Mouse (Mus musculus) hindbrain, postnatal 0 days (tissue): ENCODE measurements around the gene Igf2bp2. TPM values are rescaled to one million over a fixed set of nuclear protein-coding genes. Genes with fewer than 3 reads are reported as not detected.
A peak's percentile ranks its signal among the peaks of the same experiment; 100 is the strongest.

Experiments
- ATAC-seq: fragments of 200-750 bp; cut with Nextera tagmentation; 2 replicates; pipeline ENCODE4 v1.8.0; 2017; ENCODE audit warnings: mild to moderate bottlenecking, moderate TSS enrichment, moderate library complexity
- DNase-seq: peaks from one replicate; pipeline ENCODE4 v3.0.0-alpha.2; 2015; ENCODE audit warnings: low spot score
- H3K27ac ChIP-seq: fragments of 300-500 bp; sonication (generic); 2 replicates; pipeline ENCODE4 v1.5.1; 2014; ENCODE audit warnings: mild to moderate bottlenecking
- H3K27me3 ChIP-seq: fragments of 300-500 bp; sonication (generic); 2 replicates; pipeline ENCODE4 v1.6.1; 2014; ENCODE audit warnings: low read length, mixed read lengths; ENCODE audit not compliant: insufficient read depth
- H3K36me3 ChIP-seq: fragments of 300-500 bp; sonication (generic); 2 replicates; pipeline ENCODE4 v1.6.1; 2014; ENCODE audit warnings: low read length, mixed read lengths; ENCODE audit not compliant: insufficient read depth
- H3K4me1 ChIP-seq: fragments of 300-500 bp; sonication (generic); 2 replicates; pipeline ENCODE4 v1.6.1; 2014; ENCODE audit warnings: antibody characterized with exemption, low read length, mixed read lengths; ENCODE audit not compliant: insufficient read depth
- H3K4me2 ChIP-seq: fragments of 300-500 bp; sonication (generic); 2 replicates; pipeline ENCODE4 v1.6.1; 2014; ENCODE audit warnings: low read depth, mild to moderate bottlenecking, low read length, moderate library complexity, mixed read lengths
- H3K4me3 ChIP-seq: fragments of 300-500 bp; sonication (generic); 2 replicates; pipeline ENCODE4 v1.5.1; 2014; ENCODE audit warnings: low read length
- H3K9ac ChIP-seq: fragments of 300-500 bp; sonication (generic); replicated peaks from 2 replicates; pipeline ENCODE4 v1.6.1; 2014; ENCODE audit warnings: mild to moderate bottlenecking, low read length, moderate library complexity, mixed read lengths
- H3K9me3 ChIP-seq: fragments of 300-500 bp; sonication (generic); 2 replicates; pipeline ENCODE4 v1.6.1; 2016; ENCODE audit warnings: low read length, mixed read lengths
- CTCF ChIP-seq: IDR thresholded peaks from 2 replicates; pipeline ENCODE4 v1.5.1; 2016; ENCODE audit warnings: antibody characterized with exemption, control low read depth, low read depth
- WGBS: fragments of 180-500 bp; shearing (Covaris S2); extraction: QIAGEN DNeasy Blood & Tissue Kit; methylation state at CpG from one replicate; pipeline ENCODE4 v1.1.7; 2014; 5-methylcytosine and 5-hydroxymethylcytosine counted together
- polyA plus RNA-seq: library from polyadenylated mRNA; unstranded; fragments of >200 nt; fragmentation: Nextera tagmentation; extraction: Ambion mirVana; gene quantifications from 2 replicates; pipeline ENCODE4 v1.2.1, GENCODE M21; 2015
- total RNA-seq: library from RNA; depleted of rRNA; stranded (reverse); fragments of >200 nt; gene quantifications from 2 replicates; pipeline ENCODE4 v1.2.3, GENCODE M21; 2014

Gene Igf2bp2
- total and polyA plus RNA-seq, 2 experiments from 2014 or later, result 7.7 to 15.8 TPM

- Histone ChIP-seq H3K27me3 (no peaks in the 10 kb centered on the region), H3K4me1 (no peaks in the 10 kb centered on the region), H3K27ac (no peak overlapping the region), H3K36me3 (no peaks in the 10 kb centered on the region), H3K9ac (no peak overlapping the region), H3K4me2 (no peak overlapping the region), H3K9me3 (no peaks in the 10 kb centered on the region), H3K4me3 (no peak overlapping the region)
- no peak; the same call in 1 of the 2 replicates for ATAC-seq
- peak; percentile 79 for TF ChIP-seq CTCF
- DNase-seq, result peak; percentile 58
- WGBS, result 27% methylated on average over 5 of the region's 5 CpGs
Measured at GRCm38 (mm10) chr16:22123658-22124057, 39.4 kb downstream of the Igf2bp2 start.

GRCm38 (mm10) chr16:22121109-22121508, 42.0 kb downstream of the Igf2bp2 start:
- no peaks in the 10 kb centered on the region for H3K4me1 ChIP-seq
- no peaks in the 10 kb centered on the region for H3K9me3 ChIP-seq
- DNase-seq (no peak), ATAC-seq (no peak)
- no peak overlapping the region for H3K27ac ChIP-seq
- H3K36me3 ChIP-seq, result no peaks in the 10 kb centered on the region
- no peak for TF ChIP-seq CTCF
- no peaks in the 10 kb centered on the region for H3K27me3 ChIP-seq
- WGBS, result 89% methylated on average over 8 of the region's 8 CpGs
- H3K4me3 ChIP-seq, result no peak overlapping the region
- no peak overlapping the region for H3K4me2 ChIP-seq
- H3K9ac ChIP-seq, result no peak overlapping the region

GRCm38 (mm10) chr16:22119524-22119923, 43.6 kb downstream of the Igf2bp2 start:
- DNase-seq (no peak), ATAC-seq (no peak)
- WGBS, result 93% methylated on average over 15 of the region's 15 CpGs

GRCm38 (mm10) chr16:22118716-22119501, 44.2 kb downstream of the Igf2bp2 start:
- no peak for TF ChIP-seq CTCF
- no peak overlapping the region for H3K27ac ChIP-seq
- ATAC-seq, result no peak
- H3K4me3 ChIP-seq, result no peak overlapping the region
- no peak overlapping the region for H3K4me2 ChIP-seq
- no peak for DNase-seq
- H3K4me1 ChIP-seq, result no peaks in the 10 kb centered on the region
- H3K27me3 ChIP-seq, result no peaks in the 10 kb centered on the region
- H3K9ac ChIP-seq, result no peak overlapping the region
- no peaks in the 10 kb centered on the region for H3K9me3 ChIP-seq
- WGBS, result 85% methylated on average over 14 of the region's 14 CpGs
- no peaks in the 10 kb centered on the region for H3K36me3 ChIP-seq

More at GRCm38 (mm10) chr16:22119524-22119923, 43.6 kb downstream of the Igf2bp2 start:
- Histone ChIP-seq H3K4me2 (no peak overlapping the region), H3K9me3 (no peaks in the 10 kb centered on the region), H3K36me3 (no peaks in the 10 kb centered on the region), H3K27ac (no peak overlapping the region), H3K27me3 (no peaks in the 10 kb centered on the region), H3K9ac (no peak overlapping the region), H3K4me3 (no peak overlapping the region), H3K4me1 (no peaks in the 10 kb centered on the region)
- TF ChIP-seq CTCF, result no peak

- no peak for DNase-seq
- Histone ChIP-seq H3K36me3 (no peaks in the 10 kb centered on the region), H3K4me2 (no peak overlapping the region), H3K4me3 (no peak overlapping the region), H3K9ac (no peak overlapping the region), H3K4me1 (no peaks in the 10 kb centered on the region), H3K27ac (no peak overlapping the region), H3K9me3 (no peaks in the 10 kb centered on the region), H3K27me3 (no peaks in the 10 kb centered on the region)
- whole genome bisulfite sequencing, result 88% methylated on average over 4 of the region's 4 CpGs
- no peak for TF ChIP-seq CTCF
- no peak for ATAC-seq
Measured at GRCm38 (mm10) chr16:22118151-22118550, 44.9 kb downstream of the Igf2bp2 start.

GRCm38 (mm10) chr16:22116748-22117147, 46.4 kb downstream of the Igf2bp2 start:
- Histone ChIP-seq H3K27ac (no peak overlapping the region), H3K27me3 (no peaks in the 10 kb centered on the region)
- WGBS, result 95% methylated on average over 4 of the region's 4 CpGs

GRCm38 (mm10) chr16:22116058-22116457, 47.0 kb downstream of the Igf2bp2 start:
- no peak overlapping the region for H3K27ac ChIP-seq
- no peak overlapping the region for H3K4me3 ChIP-seq
- ATAC-seq (no peak), DNase-seq (no peak)
- H3K36me3 ChIP-seq, result no peaks in the 10 kb centered on the region
- no peak for TF ChIP-seq CTCF
- 95% methylated on average over 6 of the region's 6 CpGs for WGBS
- no peaks in the 10 kb centered on the region for H3K4me1 ChIP-seq
- H3K4me2 ChIP-seq, result no peak overlapping the region
- H3K9ac ChIP-seq, result no peak overlapping the region
- H3K9me3 ChIP-seq, result no peaks in the 10 kb centered on the region
- no peaks in the 10 kb centered on the region for H3K27me3 ChIP-seq

More at GRCm38 (mm10) chr16:22116748-22117147, 46.4 kb downstream of the Igf2bp2 start:
- ATAC-seq, result no peak
- H3K4me2 ChIP-seq, result no peak overlapping the region
- H3K9me3 ChIP-seq, result no peaks in the 10 kb centered on the region
- DNase-seq, result no peak
- no peak for TF ChIP-seq CTCF
- H3K4me3 ChIP-seq, result no peak overlapping the region
- no peaks in the 10 kb centered on the region for H3K36me3 ChIP-seq
- H3K9ac ChIP-seq, result no peak overlapping the region
- no peaks in the 10 kb centered on the region for H3K4me1 ChIP-seq
